Mouse (Mus musculus) neural tube, embryonic 13.5 days (tissue): ENCODE data around the gene Ttc28. TPM values are rescaled to one million over a fixed set of nuclear protein-coding genes. Genes with fewer than 3 reads are reported as not detected.

ENCODE experiments used
- ATAC-seq: fragments of 200-750 bp; cut with Nextera tagmentation; 2 replicates; pipeline ENCODE4 v1.8.0; 2017; ENCODE audit warnings: low read depth, mild to moderate bottlenecking, moderate TSS enrichment, moderate library complexity
- H3K27ac ChIP-seq: fragments of 300-500 bp; sonication (generic); replicated peaks from 2 replicates; pipeline ENCODE4 v1.5.1; 2015; ENCODE audit warnings: moderate library complexity, mild to moderate bottlenecking, inconsistent platforms
- H3K27me3 ChIP-seq: fragments of 300-500 bp; sonication (generic); 2 replicates; pipeline ENCODE4 v1.6.1; 2015; ENCODE audit warnings: mild to moderate bottlenecking, inconsistent platforms
- H3K36me3 ChIP-seq: fragments of 300-500 bp; sonication (generic); 2 replicates; pipeline ENCODE4 v1.6.1; 2015; ENCODE audit warnings: mild to moderate bottlenecking, inconsistent platforms
- H3K4me1 ChIP-seq: fragments of 300-500 bp; sonication (generic); replicated peaks from 2 replicates; pipeline ENCODE4 v1.6.1; 2015; ENCODE audit warnings: inconsistent platforms
- H3K4me2 ChIP-seq: fragments of 300-500 bp; sonication (generic); 2 replicates; pipeline ENCODE4 v1.6.1; 2015; ENCODE audit warnings: inconsistent platforms, mild to moderate bottlenecking, moderate library complexity
- H3K4me3 ChIP-seq: fragments of 300-500 bp; sonication (generic); 2 replicates; pipeline ENCODE4 v1.5.1; 2015; ENCODE audit warnings: mild to moderate bottlenecking, inconsistent platforms
- H3K9ac ChIP-seq: fragments of 300-500 bp; sonication (generic); 2 replicates; pipeline ENCODE4 v1.6.1; 2015; ENCODE audit warnings: moderate library complexity, mild to moderate bottlenecking, inconsistent platforms
- H3K9me3 ChIP-seq: fragments of 300-500 bp; sonication (generic); 2 replicates; pipeline ENCODE4 v1.6.1; 2016; ENCODE audit warnings: inconsistent platforms
- WGBS: fragments of 180-500 bp; shearing (Covaris S2); methylation state at CpG from one replicate; pipeline ENCODE4 v1.1.7; 2015; 5-methylcytosine and 5-hydroxymethylcytosine counted together
- polyA plus RNA-seq: library from polyadenylated mRNA; unstranded; fragments of >200 nt; fragmentation: Nextera tagmentation; extraction: Ambion mirVana; gene quantifications from 2 replicates; pipeline ENCODE4 v1.2.1, GENCODE M21; 2015

Ttc28 gene
- polyA plus RNA-seq, 1 experiment from 2014 or later = 18.7 TPM

DNA sequence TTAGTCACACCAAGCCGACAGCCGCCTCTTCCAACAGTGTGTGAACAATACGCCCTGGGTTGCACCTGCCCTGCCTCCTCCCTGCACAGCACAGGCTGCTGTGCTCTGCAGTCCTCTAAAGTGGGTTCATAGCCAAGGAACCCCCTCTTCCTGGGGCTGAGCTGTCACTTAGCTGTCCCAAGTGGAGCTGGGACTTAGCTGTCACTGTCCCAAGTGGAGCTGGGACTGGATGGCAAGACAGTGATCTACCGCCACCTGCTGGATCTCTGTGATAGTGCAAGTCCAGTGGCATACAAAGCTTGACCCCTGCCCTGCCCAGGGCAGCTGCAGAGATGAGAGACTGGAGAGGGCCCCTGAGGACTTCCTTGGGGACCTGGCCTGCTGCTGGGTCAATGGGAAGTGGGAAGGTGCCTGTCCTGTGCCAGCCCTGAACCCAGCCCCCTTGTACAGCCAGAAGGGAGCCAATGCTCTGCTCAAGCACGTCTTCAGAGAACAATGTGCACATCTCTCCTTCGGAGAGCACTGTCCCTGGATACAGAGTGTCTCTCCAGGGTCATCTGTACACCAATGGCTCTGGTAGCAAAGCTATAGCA is 390.1 kb downstream of the Ttc28 start:
- no peaks in the 10 kb centered on the region for H3K27me3 ChIP-seq
- ATAC-seq = peak; percentile 62
- H3K9ac ChIP-seq = no peak overlapping the region
- peaks cover 58% of the 10 kb centered on the region for H3K36me3 ChIP-seq
- H3K4me2 ChIP-seq = no peak overlapping the region
- no peak overlapping the region for H3K4me3 ChIP-seq
- peak overlapping the region; percentile 23; the same call in 1 of the 2 replicates for H3K27ac ChIP-seq
- no peaks in the 10 kb centered on the region for H3K9me3 ChIP-seq
- 63% methylated on average over 6 of the region's 6 CpGs for WGBS
- H3K4me1 ChIP-seq = peaks cover 20% of the 10 kb centered on the region

DNA sequence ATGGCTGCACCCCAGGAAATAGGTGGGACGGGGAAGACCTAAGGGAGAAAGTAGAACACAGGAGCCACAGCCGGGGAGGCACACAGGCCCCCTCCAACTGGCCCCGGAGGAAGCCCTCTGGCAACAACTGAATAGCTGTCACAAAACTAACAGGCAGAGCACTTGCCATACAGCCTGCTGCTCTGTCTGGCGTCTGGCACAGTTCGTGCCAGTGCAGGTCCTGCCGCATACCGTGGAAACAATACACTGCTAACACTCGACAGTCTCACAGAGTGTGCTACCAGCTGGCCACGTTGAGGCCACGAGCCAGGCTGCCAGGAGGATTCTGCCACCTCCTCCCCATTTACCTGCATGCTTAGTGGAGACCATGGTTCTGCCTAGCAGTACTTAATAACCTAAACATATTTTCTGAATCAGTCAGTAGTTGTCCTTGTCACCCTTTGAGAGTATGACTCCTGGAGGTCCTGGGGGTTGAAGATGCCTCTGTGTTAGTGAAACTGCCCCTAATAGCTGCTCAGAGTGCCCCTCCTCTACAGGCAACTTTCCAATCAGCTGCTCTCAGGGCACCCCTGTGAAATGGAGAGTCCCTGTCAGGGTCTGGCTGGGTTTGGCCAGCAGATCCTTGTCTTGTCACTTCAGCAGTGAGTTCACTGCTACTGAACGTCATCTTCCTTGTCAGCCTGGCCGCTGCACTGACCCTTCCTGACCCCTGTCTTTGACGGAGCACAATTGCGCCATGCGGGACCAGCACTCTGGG is 390.8 kb downstream of the Ttc28 start:
- H3K27ac ChIP-seq = peak overlapping the region; percentile 23; the same call in 1 of the 2 replicates
- ATAC-seq = no peak
- no peak overlapping the region for H3K4me3 ChIP-seq
- H3K27me3 ChIP-seq = no peaks in the 10 kb centered on the region
- peaks cover 19% of the 10 kb centered on the region for H3K4me1 ChIP-seq
- no peak overlapping the region for H3K9ac ChIP-seq
- peaks cover 60% of the 10 kb centered on the region for H3K36me3 ChIP-seq
- no peaks in the 10 kb centered on the region for H3K9me3 ChIP-seq
- H3K4me2 ChIP-seq = no peak overlapping the region
- 64% methylated on average over 15 of the region's 15 CpGs for WGBS

DNA sequence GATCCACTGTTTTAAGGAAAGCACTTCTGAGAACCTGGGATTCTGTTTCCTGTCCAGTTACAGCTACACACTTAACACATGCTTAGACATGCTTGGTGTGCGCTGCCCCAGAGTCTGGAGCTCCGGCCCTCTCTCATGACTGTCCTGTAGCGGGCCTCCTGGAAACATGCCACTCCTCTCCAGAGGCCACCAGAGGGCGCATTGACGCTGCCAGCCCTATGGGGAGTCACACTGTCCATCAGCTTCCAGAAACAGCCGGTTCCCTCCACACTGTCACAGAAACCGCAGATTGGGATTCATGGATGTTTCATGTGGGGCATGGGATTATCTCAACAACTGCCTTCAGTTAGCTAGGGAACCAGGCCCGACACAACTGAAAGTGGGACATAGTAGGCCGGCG is 394.0 kb downstream of the Ttc28 start:
- Histone ChIP-seq H3K27me3 (no peaks in the 10 kb centered on the region), H3K4me1 (peaks cover 19% of the 10 kb centered on the region), H3K9me3 (no peaks in the 10 kb centered on the region), H3K36me3 (peaks cover 64% of the 10 kb centered on the region), H3K27ac (no peak overlapping the region), H3K4me2 (no peak overlapping the region), H3K9ac (no peak overlapping the region), H3K4me3 (no peak overlapping the region)
- peak; percentile 42; the same call in 1 of the 2 replicates for ATAC-seq
- 28% methylated on average over 10 of the region's 10 CpGs for WGBS

DNA sequence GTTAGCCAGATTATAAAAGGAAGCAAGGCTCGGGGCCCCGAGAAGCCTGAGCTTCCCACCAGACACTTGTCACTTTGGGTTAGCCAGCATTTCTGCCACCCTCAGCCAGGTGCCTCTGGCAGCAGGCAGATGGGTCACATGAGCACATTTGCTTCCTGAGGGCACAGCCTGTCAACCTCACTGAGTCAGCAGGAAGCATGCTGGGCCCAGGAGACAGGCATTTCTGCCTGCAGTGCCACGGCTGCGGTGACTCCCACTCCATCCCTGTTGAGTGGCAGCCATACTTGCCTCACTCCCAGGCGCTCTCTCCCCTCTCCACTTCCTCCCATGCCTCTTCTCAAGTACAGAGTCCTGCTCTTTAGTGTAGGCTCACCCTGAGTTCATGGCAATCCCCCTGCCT is 395.3 kb downstream of the Ttc28 start:
- no peak overlapping the region for H3K9ac ChIP-seq
- H3K36me3 ChIP-seq = peaks cover 77% of the 10 kb centered on the region

DNA sequence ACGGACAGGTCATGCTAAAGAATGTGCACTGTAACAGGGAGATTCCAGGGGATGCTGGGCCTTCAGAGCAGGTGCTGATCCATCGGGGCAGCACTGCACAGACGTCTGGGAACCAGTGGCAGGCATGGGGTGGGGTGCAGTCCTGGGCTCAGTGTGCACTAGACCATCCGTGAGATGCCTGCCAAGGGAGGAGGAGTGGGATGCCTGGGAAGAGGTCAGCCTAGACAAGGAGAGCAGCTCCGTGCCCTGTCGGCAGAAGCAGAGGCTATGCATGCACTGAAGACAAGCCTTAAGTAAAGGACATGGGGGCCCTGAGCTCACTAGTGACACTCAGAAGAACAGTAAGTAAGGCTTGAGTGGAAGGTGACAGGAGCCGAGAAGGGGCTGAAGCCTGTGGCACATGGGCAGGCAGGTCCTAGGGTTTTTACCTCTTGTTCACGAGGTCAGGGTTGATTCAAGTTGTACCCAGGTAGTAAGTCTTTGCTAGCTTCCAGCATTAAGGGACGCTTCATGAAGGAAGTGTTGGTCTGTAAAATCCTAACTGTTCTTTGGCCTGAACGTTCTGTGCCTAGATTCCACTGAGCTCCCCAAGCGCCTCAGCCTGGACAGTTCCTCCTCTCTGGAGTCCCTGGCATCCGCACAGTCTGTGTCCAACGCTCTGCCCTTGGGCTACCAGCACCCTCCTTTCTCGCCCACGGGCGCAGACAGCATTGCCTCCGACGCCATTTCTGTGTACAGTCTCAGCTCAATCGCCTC is 405.0 kb downstream of the Ttc28 start:
- H3K4me2 ChIP-seq = no peak overlapping the region
- no peaks in the 10 kb centered on the region for H3K27me3 ChIP-seq
- H3K4me3 ChIP-seq = no peak overlapping the region
- no peak overlapping the region for H3K27ac ChIP-seq
- no peak overlapping the region for H3K9ac ChIP-seq
- H3K4me1 ChIP-seq = 0 out of 2 replicates have a peak, but pooled peaks cover under 1% of the 10 kb centered on the region
- H3K36me3 ChIP-seq = peaks cover 89% of the 10 kb centered on the region
- H3K9me3 ChIP-seq = no peaks in the 10 kb centered on the region
- ATAC-seq = no peak
- 86% methylated on average over 19 of the region's 19 CpGs for WGBS

More for the DNA sequence above, 395.3 kb downstream of the Ttc28 start:
- Histone ChIP-seq H3K4me2 (no peak overlapping the region), H3K27ac (no peak overlapping the region), H3K4me3 (no peak overlapping the region), H3K4me1 (peaks cover 10% of the 10 kb centered on the region; the same call in 1 of the 2 replicates), H3K27me3 (no peaks in the 10 kb centered on the region), H3K9me3 (no peaks in the 10 kb centered on the region)
- WGBS = 81% methylated on average over 5 of the region's 5 CpGs
- ATAC-seq = no peak

DNA sequence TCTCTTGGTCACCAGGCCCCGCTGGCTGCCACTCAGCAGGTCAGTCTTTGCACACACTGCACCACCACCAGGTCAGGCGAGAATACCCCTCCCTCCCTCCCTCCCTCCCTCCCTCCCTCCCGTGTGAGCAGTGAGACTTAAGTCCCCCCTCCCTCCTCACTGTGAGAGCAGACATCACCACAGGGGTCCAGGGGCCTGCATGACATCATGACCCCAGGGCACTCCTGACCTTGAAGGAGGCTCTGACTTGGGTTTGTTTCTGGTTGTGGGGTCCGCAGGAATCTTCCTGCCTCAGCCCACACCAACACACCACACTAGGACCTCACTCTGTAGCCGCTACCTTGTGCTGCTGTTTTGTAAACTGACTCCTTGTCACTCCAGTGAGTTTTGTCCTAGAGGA is 408.0 kb downstream of the Ttc28 start:
- Histone ChIP-seq H3K27ac (no peak overlapping the region), H3K4me2 (no peak overlapping the region), H3K27me3 (no peaks in the 10 kb centered on the region), H3K9ac (no peak overlapping the region), H3K36me3 (peaks cover 59% of the 10 kb centered on the region), H3K4me1 (peaks cover 11% of the 10 kb centered on the region; the same call in 1 of the 2 replicates), H3K9me3 (no peaks in the 10 kb centered on the region), H3K4me3 (no peak overlapping the region)
- ATAC-seq = no peak
- 63% methylated on average over 5 of the region's 5 CpGs for WGBS

DNA sequence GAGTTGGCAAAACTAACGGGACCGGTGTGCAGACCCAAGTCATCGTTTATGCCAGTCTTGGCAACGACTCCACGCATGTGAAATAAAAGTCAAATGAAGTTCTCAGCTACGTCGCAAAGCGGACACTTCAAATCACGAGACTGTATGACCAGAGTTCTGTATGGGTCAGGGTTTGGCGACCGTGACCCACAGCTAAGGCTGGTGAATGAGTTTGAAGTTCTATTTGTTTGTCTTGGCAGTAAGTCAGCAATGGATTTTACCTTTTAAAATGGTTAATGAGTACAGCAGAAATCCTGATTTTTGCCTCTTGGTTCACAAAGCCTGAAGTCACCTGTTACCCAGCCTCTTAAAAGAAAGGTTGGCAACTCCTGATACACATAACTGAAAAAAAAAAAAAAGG is 408.9 kb downstream of the Ttc28 start:
- Histone ChIP-seq H3K27ac (no peak overlapping the region), H3K36me3 (peaks cover 50% of the 10 kb centered on the region), H3K9me3 (no peaks in the 10 kb centered on the region), H3K4me2 (no peak overlapping the region), H3K4me3 (no peak overlapping the region), H3K9ac (no peak overlapping the region), H3K4me1 (peaks cover 14% of the 10 kb centered on the region; the same call in 1 of the 2 replicates), H3K27me3 (no peaks in the 10 kb centered on the region)
- WGBS = 87% methylated on average over 11 of the region's 11 CpGs
- ATAC-seq = no peak

DNA sequence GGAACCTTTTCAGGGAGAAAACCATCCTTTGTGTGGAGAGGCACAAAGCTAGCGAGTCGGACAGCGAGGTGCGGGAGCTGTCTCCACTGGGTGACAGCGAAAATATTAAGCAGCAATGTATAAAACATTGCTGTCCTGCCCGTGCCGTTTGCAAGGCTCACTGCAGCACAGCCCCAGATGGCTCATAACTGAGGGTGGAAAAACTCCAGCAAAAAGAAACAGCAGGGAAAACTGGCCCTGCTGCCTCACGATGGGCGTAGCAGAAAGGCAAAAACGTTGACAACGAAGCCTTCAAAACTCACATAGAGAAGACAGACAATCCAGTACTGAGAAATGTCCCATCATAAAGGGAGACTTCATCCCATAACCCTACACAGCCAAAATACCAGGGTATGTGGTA is 410.5 kb downstream of the Ttc28 start:
- H3K4me3 ChIP-seq = no peak overlapping the region
- ATAC-seq = no peak
- H3K9ac ChIP-seq = no peak overlapping the region
- no peak overlapping the region for H3K4me2 ChIP-seq
- no peak overlapping the region for H3K27ac ChIP-seq
- no peaks in the 10 kb centered on the region for H3K27me3 ChIP-seq
- H3K36me3 ChIP-seq = peaks cover 34% of the 10 kb centered on the region
- peaks cover 17% of the 10 kb centered on the region for H3K4me1 ChIP-seq
- WGBS = 66% methylated on average over 11 of the region's 11 CpGs
- H3K9me3 ChIP-seq = no peaks in the 10 kb centered on the region

DNA sequence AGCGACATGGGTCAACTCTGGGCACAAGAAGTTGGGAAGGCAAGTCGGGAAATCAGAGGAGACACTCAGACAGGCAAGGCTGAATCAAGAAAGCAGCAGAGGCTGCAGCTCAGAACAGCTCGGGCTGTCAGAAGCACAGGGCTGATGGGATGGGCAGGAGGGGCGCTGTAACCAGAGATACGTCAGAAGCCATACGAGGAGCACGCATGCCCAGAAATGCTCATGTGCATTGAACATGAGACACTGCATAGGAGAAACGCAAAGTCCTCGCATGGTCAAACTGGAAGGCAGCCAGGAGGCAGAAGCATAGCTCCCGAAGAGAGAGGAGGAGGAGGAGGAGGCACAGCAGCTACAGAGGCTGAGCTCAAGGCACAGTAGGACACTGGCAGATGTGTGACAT is 412.0 kb downstream of the Ttc28 start:
- Histone ChIP-seq H3K4me3 (no peak overlapping the region), H3K9ac (no peak overlapping the region), H3K27ac (no peak overlapping the region; the same call in 1 of the 2 replicates), H3K36me3 (peaks cover 18% of the 10 kb centered on the region), H3K9me3 (no peaks in the 10 kb centered on the region), H3K27me3 (no peaks in the 10 kb centered on the region), H3K4me1 (peaks cover 17% of the 10 kb centered on the region), H3K4me2 (no peak overlapping the region)
- 64% methylated on average over 10 of the region's 10 CpGs for WGBS
- peak; percentile 65; the same call in 1 of the 2 replicates for ATAC-seq

DNA sequence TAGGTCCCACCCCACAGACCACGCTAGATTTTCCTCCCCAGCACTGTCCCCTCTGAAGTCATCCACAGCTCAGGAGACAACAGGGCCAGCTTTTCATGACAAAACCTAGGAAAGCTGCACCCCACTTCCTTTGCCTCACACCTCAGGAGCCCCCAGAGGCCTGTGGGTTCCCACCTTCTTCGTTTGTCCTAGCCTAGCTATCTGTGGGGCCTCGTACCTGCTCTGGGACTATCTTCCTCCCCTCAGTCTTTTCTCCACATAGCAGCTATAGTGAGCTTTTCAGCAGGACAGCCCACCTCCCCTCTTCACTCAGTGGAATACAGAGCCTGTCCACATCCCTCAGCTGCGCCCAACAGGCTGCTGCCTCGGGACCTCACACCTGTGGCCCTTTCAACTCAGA is 418.2 kb downstream of the Ttc28 start:
- Histone ChIP-seq H3K27ac (no peak overlapping the region), H3K4me2 (no peak overlapping the region), H3K4me1 (peaks cover 17% of the 10 kb centered on the region), H3K4me3 (no peak overlapping the region), H3K9ac (no peak overlapping the region), H3K36me3 (no peaks in the 10 kb centered on the region), H3K9me3 (no peaks in the 10 kb centered on the region), H3K27me3 (no peaks in the 10 kb centered on the region)
- 72% methylated on average over 5 of the region's 5 CpGs for WGBS
- no peak for ATAC-seq

DNA sequence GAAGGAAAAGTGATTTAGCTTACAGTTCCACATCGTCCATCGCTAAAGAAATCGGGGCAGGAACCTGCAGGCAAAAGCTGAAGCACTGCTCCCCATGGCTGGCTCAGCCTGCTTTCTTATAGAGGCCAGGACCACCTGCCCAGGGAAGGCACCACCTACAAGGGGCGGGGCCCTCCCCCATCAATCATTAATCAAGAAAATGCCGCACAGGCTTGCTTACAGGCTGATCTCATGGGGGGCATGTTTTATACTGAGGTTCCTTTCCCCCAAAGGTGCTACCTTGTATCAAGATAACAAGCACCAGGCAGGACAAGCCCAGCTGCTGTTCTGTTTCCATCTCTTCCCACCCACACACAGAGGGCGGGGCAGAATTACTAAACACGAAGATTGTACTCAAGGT is 419.1 kb downstream of the Ttc28 start:
- no peak for ATAC-seq
- Histone ChIP-seq H3K9ac (no peak overlapping the region), H3K4me3 (no peak overlapping the region), H3K27ac (no peak overlapping the region), H3K4me1 (peaks cover 12% of the 10 kb centered on the region), H3K36me3 (no peaks in the 10 kb centered on the region), H3K9me3 (no peaks in the 10 kb centered on the region), H3K4me2 (no peak overlapping the region), H3K27me3 (no peaks in the 10 kb centered on the region)
- 56% methylated on average over 7 of the region's 7 CpGs for WGBS

DNA sequence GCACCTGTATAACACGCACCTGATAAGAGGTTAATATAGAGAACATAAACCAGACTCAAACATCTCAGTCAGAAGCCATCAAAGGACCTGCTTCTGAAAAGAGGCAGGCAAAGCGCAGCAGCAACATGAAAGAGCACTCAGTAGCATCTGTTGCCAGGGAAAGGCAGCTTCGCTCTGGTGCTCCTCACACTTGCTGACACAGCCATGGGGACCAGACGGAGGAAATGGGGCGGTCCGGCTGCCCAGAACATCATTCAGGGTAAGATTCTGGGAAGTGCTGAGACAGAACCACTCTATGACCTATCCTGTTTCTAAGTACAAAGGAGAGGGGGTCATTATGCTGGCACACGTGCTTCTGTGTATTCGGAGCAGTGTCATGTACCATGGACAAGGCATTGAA is 421.2 kb downstream of the Ttc28 start:
- 0 out of 2 replicates have a peak, but pooled peaks cover 2% of the 10 kb centered on the region for H3K9me3 ChIP-seq
- H3K4me1 ChIP-seq = peaks cover 11% of the 10 kb centered on the region; the same call in 1 of the 2 replicates
- no peak overlapping the region for H3K27ac ChIP-seq
- no peaks in the 10 kb centered on the region for H3K27me3 ChIP-seq
- ATAC-seq = no peak; the same call in 1 of the 2 replicates
- no peak overlapping the region for H3K4me2 ChIP-seq
- no peak overlapping the region for H3K4me3 ChIP-seq
- no peak overlapping the region for H3K9ac ChIP-seq
- no peaks in the 10 kb centered on the region for H3K36me3 ChIP-seq
- 46% methylated on average over 8 of the region's 8 CpGs for WGBS
